Mouse (Mus musculus) forebrain, embryonic 12.5 days (tissue): ENCODE data around the gene Gm20738. TPM values are rescaled to one million over a fixed set of nuclear protein-coding genes. Genes with fewer than 3 reads are reported as not detected.
"Not testable (repeated sequence)": the region's sequence is repeated elsewhere in the genome, so short reads cannot be mapped to it uniquely, and the experiment has no call there.

Source experiments
- ATAC-seq: fragments of 200-750 bp; cut with Nextera tagmentation; 2 replicates; pipeline ENCODE4 v1.8.0; 2017; ENCODE audit warnings: moderate TSS enrichment; ENCODE audit not compliant: low FRiP score
- H3K27ac ChIP-seq: fragments of 300-500 bp; sonication (generic); 2 replicates; pipeline ENCODE4 v1.5.1; 2016; ENCODE audit warnings: mild to moderate bottlenecking
- H3K27me3 ChIP-seq: fragments of 300-500 bp; sonication (generic); 2 replicates; pipeline ENCODE4 v1.6.1; 2016; ENCODE audit warnings: mild to moderate bottlenecking
- H3K36me3 ChIP-seq: fragments of 300-500 bp; sonication (generic); replicated peaks from 2 replicates; pipeline ENCODE4 v1.6.1; 2016; ENCODE audit warnings: mild to moderate bottlenecking
- H3K4me1 ChIP-seq: fragments of 300-500 bp; sonication (generic); 2 replicates; pipeline ENCODE4 v1.6.1; 2016
- H3K4me2 ChIP-seq: fragments of 300-500 bp; sonication (generic); 2 replicates; pipeline ENCODE4 v1.6.1; 2016; ENCODE audit warnings: mild to moderate bottlenecking, moderate library complexity
- H3K4me3 ChIP-seq: fragments of 300-500 bp; sonication (generic); replicated peaks from 2 replicates; pipeline ENCODE4 v1.5.1; 2016; ENCODE audit warnings: mild to moderate bottlenecking
- H3K9ac ChIP-seq: fragments of 300-500 bp; sonication (generic); 2 replicates; pipeline ENCODE4 v1.6.1; 2016; ENCODE audit warnings: mild to moderate bottlenecking
- H3K9me3 ChIP-seq: fragments of 300-500 bp; sonication (generic); 2 replicates; pipeline ENCODE4 v1.6.1; 2016
- WGBS: fragments of 180-500 bp; shearing (Covaris S2); methylation state at CpG from one replicate; pipeline ENCODE4 v1.1.7; 2016; 5-methylcytosine and 5-hydroxymethylcytosine counted together
- polyA plus RNA-seq: library from polyadenylated mRNA; unstranded; fragments of >200 nt; fragmentation: Nextera tagmentation; extraction: Ambion mirVana; gene quantifications from 2 replicates; pipeline ENCODE4 v1.2.1, GENCODE M21; 2016

Gene Gm20738
- not detected in 2 replicates for polyA plus RNA-seq

- not testable (repeated sequence) for H3K9me3 ChIP-seq, H3K4me2 ChIP-seq, H3K27ac ChIP-seq, H3K36me3 ChIP-seq, H3K27me3 ChIP-seq, H3K4me3 ChIP-seq, H3K4me1 ChIP-seq, ATAC-seq, H3K9ac ChIP-seq
- whole genome bisulfite sequencing = no CpG with 5 or more reads among the region's 4 CpGs
These were observed at the start of gene Gm20738 for GRCm38 (mm10) chrY:37957511-37957910. Gene Gm20738 (plus strand): TSS chrY:37957811.
